Mouse (Mus musculus) heart, postnatal 0 days (tissue): ENCODE measurements at regions not wholly inside any gene's neighbourhood (a gene's known extent, or its start where the extent isn't known, plus 50 kb on each side); places are given as distances from the start of the nearest gene placed in this dataset.

Experiments
- CTCF ChIP-seq: IDR thresholded peaks from 2 replicates; pipeline ENCODE4 v1.5.1; 2016; ENCODE audit warnings: antibody characterized with exemption, control low read depth, low read depth
- EP300 ChIP-seq: IDR thresholded peaks from 2 replicates; pipeline ENCODE4 v1.6.1; 2016; ENCODE audit warnings: antibody characterized with exemption, low read depth

GRCm38 (mm10) chr8:41939298-41939697, 522.4 kb upstream of the Frg1 start:
- TF ChIP-seq CTCF (no peak), EP300 (no peak)
